Mouse (Mus musculus): ENCODE data around the gene Insr. TPM values are rescaled to one million over a fixed set of nuclear protein-coding genes. Genes with fewer than 3 reads are reported as not detected.
"Not testable (repeated sequence)": the region's sequence is repeated elsewhere in the genome, so short reads cannot be mapped to it uniquely, and the experiment has no call there.

The Insr gene
- polyA plus RNA-seq, 1 experiment from 2014 or later: 26.3 TPM

GRCm38 (mm10) chr8:3313417-3313816 lies 34.0 kb upstream of the Insr start:
- H3K36me3 ChIP-seq (replicated peaks; ENCODE audit: control insufficient read depth, insufficient read depth, low read depth, low read length); H3K27me3 ChIP-seq (ENCODE audit: control insufficient read depth, insufficient read depth, low read length); DNase-seq (ENCODE audit: low spot score); H3K4me2 ChIP-seq (ENCODE audit: low read depth, low read length); H3K4me3 ChIP-seq (ENCODE audit: low read depth, low read length); H3K9ac ChIP-seq (replicated peaks; ENCODE audit: low read length); H3K27ac ChIP-seq (replicated peaks; ENCODE audit: low read depth, low read length); H3K4me1 ChIP-seq (ENCODE audit: control insufficient read depth, insufficient read depth, low read length); H3K9me3 ChIP-seq (replicated peaks; ENCODE audit: control insufficient read depth, low read length); ATAC-seq (replicated peaks; ENCODE audit: insufficient number of reproducible peaks, low FRiP score, low TSS enrichment, low read depth): not testable (repeated sequence)
- WGBS: 94% methylated on average over 1 of the region's 1 CpGs

GRCm38 (mm10) chr8:3311482-3311881 lies 32.1 kb upstream of the Insr start:
- Histone ChIP-seq H3K27me3 (ENCODE audit: control insufficient read depth, insufficient read depth, low read length) (no peaks in the 10 kb centered on the region), H3K27ac (replicated peaks; ENCODE audit: low read depth, low read length) (no peak overlapping the region), H3K4me3 (ENCODE audit: low read depth, low read length) (no peak overlapping the region), H3K36me3 (replicated peaks; ENCODE audit: control insufficient read depth, insufficient read depth, low read depth, low read length) (no peaks in the 10 kb centered on the region), H3K4me2 (ENCODE audit: low read depth, low read length) (no peak overlapping the region), H3K9ac (replicated peaks; ENCODE audit: low read length) (no peak overlapping the region), H3K4me1 (ENCODE audit: control insufficient read depth, insufficient read depth, low read length) (no peaks in the 10 kb centered on the region), H3K9me3 (replicated peaks; ENCODE audit: control insufficient read depth, low read length) (no peaks in the 10 kb centered on the region)
- 70% methylated on average over 4 of the region's 4 CpGs for WGBS
- no peak for DNase-seq (ENCODE audit: low spot score)
- ATAC-seq (replicated peaks; ENCODE audit: insufficient number of reproducible peaks, low FRiP score, low TSS enrichment, low read depth): no peak

- no peak overlapping the region for H3K27ac ChIP-seq (replicated peaks; ENCODE audit: low read depth, low read length)
- no peak overlapping the region for H3K4me2 ChIP-seq (ENCODE audit: low read depth, low read length)
- ATAC-seq (replicated peaks; ENCODE audit: insufficient number of reproducible peaks, low FRiP score, low TSS enrichment, low read depth): no peak
- no peaks in the 10 kb centered on the region for H3K4me1 ChIP-seq (ENCODE audit: control insufficient read depth, insufficient read depth, low read length)
- no peaks in the 10 kb centered on the region for H3K27me3 ChIP-seq (ENCODE audit: control insufficient read depth, insufficient read depth, low read length)
- H3K4me3 ChIP-seq (ENCODE audit: low read depth, low read length): no peak overlapping the region
- H3K9ac ChIP-seq (replicated peaks; ENCODE audit: low read length): no peak overlapping the region
- H3K36me3 ChIP-seq (replicated peaks; ENCODE audit: control insufficient read depth, insufficient read depth, low read depth, low read length): no peaks in the 10 kb centered on the region
- 88% methylated on average over 11 of the region's 11 CpGs for WGBS
- no peaks in the 10 kb centered on the region for H3K9me3 ChIP-seq (replicated peaks; ENCODE audit: control insufficient read depth, low read length)
- DNase-seq (ENCODE audit: low spot score): no peak
Observed at GRCm38 (mm10) chr8:3309636-3310035, 30.2 kb upstream of the Insr start.

GRCm38 (mm10) chr8:3308205-3308800 lies 28.9 kb upstream of the Insr start:
- not testable (repeated sequence) for DNase-seq (ENCODE audit: low spot score); H3K9ac ChIP-seq (replicated peaks; ENCODE audit: low read length); ATAC-seq (replicated peaks; ENCODE audit: insufficient number of reproducible peaks, low FRiP score, low TSS enrichment, low read depth); H3K9me3 ChIP-seq (replicated peaks; ENCODE audit: control insufficient read depth, low read length); H3K4me2 ChIP-seq (ENCODE audit: low read depth, low read length); H3K4me1 ChIP-seq (ENCODE audit: control insufficient read depth, insufficient read depth, low read length); H3K27ac ChIP-seq (replicated peaks; ENCODE audit: low read depth, low read length); H3K36me3 ChIP-seq (replicated peaks; ENCODE audit: control insufficient read depth, insufficient read depth, low read depth, low read length); H3K27me3 ChIP-seq (ENCODE audit: control insufficient read depth, insufficient read depth, low read length); H3K4me3 ChIP-seq (ENCODE audit: low read depth, low read length)
- WGBS: 92% methylated on average over 13 of the region's 13 CpGs

- 73% methylated on average over 2 of the region's 2 CpGs for WGBS
- no peak overlapping the region for H3K9ac ChIP-seq (replicated peaks; ENCODE audit: low read length)
Observed at GRCm38 (mm10) chr8:3302131-3302530, 22.7 kb upstream of the Insr start.

GRCm38 (mm10) chr8:3299322-3299721 lies 19.9 kb upstream of the Insr start:
- H3K4me1 ChIP-seq (ENCODE audit: control insufficient read depth, insufficient read depth, low read length): no peaks in the 10 kb centered on the region
- 81% methylated on average over 5 of the region's 5 CpGs for WGBS
- no peak overlapping the region for H3K4me2 ChIP-seq (ENCODE audit: low read depth, low read length)
- H3K4me3 ChIP-seq (ENCODE audit: low read depth, low read length): no peak overlapping the region
- no peaks in the 10 kb centered on the region for H3K36me3 ChIP-seq (replicated peaks; ENCODE audit: control insufficient read depth, insufficient read depth, low read depth, low read length)
- no peak overlapping the region for H3K9ac ChIP-seq (replicated peaks; ENCODE audit: low read length)
- no peak for DNase-seq (ENCODE audit: low spot score)
- no peaks in the 10 kb centered on the region; the same call in 1 of the 2 replicates for H3K9me3 ChIP-seq (replicated peaks; ENCODE audit: control insufficient read depth, low read length)
- H3K27ac ChIP-seq (replicated peaks; ENCODE audit: low read depth, low read length): no peak overlapping the region
- no peaks in the 10 kb centered on the region for H3K27me3 ChIP-seq (ENCODE audit: control insufficient read depth, insufficient read depth, low read length)
- no peak for ATAC-seq (replicated peaks; ENCODE audit: insufficient number of reproducible peaks, low FRiP score, low TSS enrichment, low read depth)

More at GRCm38 (mm10) chr8:3302131-3302530, 22.7 kb upstream of the Insr start:
- Histone ChIP-seq H3K4me2 (ENCODE audit: low read depth, low read length) (no peak overlapping the region), H3K9me3 (replicated peaks; ENCODE audit: control insufficient read depth, low read length) (no peaks in the 10 kb centered on the region), H3K4me1 (ENCODE audit: control insufficient read depth, insufficient read depth, low read length) (no peaks in the 10 kb centered on the region), H3K27ac (replicated peaks; ENCODE audit: low read depth, low read length) (no peak overlapping the region), H3K4me3 (ENCODE audit: low read depth, low read length) (no peak overlapping the region), H3K36me3 (replicated peaks; ENCODE audit: control insufficient read depth, insufficient read depth, low read depth, low read length) (no peaks in the 10 kb centered on the region), H3K27me3 (ENCODE audit: control insufficient read depth, insufficient read depth, low read length) (no peaks in the 10 kb centered on the region)
- no peak for DNase-seq (ENCODE audit: low spot score)
- no peak for ATAC-seq (replicated peaks; ENCODE audit: insufficient number of reproducible peaks, low FRiP score, low TSS enrichment, low read depth)

- ATAC-seq (replicated peaks; ENCODE audit: insufficient number of reproducible peaks, low FRiP score, low TSS enrichment, low read depth): no peak
- no peak overlapping the region for H3K9ac ChIP-seq (replicated peaks; ENCODE audit: low read length)
- no peaks in the 10 kb centered on the region for H3K4me1 ChIP-seq (ENCODE audit: control insufficient read depth, insufficient read depth, low read length)
- no peak overlapping the region for H3K27ac ChIP-seq (replicated peaks; ENCODE audit: low read depth, low read length)
- 36% methylated on average over 2 of the region's 2 CpGs for WGBS
- no peak for DNase-seq (ENCODE audit: low spot score)
- H3K4me3 ChIP-seq (ENCODE audit: low read depth, low read length): no peak overlapping the region
- no peaks in the 10 kb centered on the region for H3K36me3 ChIP-seq (replicated peaks; ENCODE audit: control insufficient read depth, insufficient read depth, low read depth, low read length)
- H3K4me2 ChIP-seq (ENCODE audit: low read depth, low read length): no peak overlapping the region
- H3K27me3 ChIP-seq (ENCODE audit: control insufficient read depth, insufficient read depth, low read length): no peaks in the 10 kb centered on the region
- no peaks in the 10 kb centered on the region; the same call in 1 of the 2 replicates for H3K9me3 ChIP-seq (replicated peaks; ENCODE audit: control insufficient read depth, low read length)
Observed at GRCm38 (mm10) chr8:3285824-3286223, 6.4 kb upstream of the Insr start.

GRCm38 (mm10) chr8:3284656-3285055 lies 5.2 kb upstream of the Insr start:
- WGBS: 83% methylated on average over 4 of the region's 4 CpGs
- Histone ChIP-seq H3K27me3 (ENCODE audit: control insufficient read depth, insufficient read depth, low read length) (no peaks in the 10 kb centered on the region), H3K4me3 (ENCODE audit: low read depth, low read length) (no peak overlapping the region), H3K9me3 (replicated peaks; ENCODE audit: control insufficient read depth, low read length) (no peaks in the 10 kb centered on the region; the same call in 1 of the 2 replicates), H3K4me1 (ENCODE audit: control insufficient read depth, insufficient read depth, low read length) (no peaks in the 10 kb centered on the region), H3K27ac (replicated peaks; ENCODE audit: low read depth, low read length) (no peak overlapping the region), H3K4me2 (ENCODE audit: low read depth, low read length) (no peak overlapping the region), H3K9ac (replicated peaks; ENCODE audit: low read length) (no peak overlapping the region), H3K36me3 (replicated peaks; ENCODE audit: control insufficient read depth, insufficient read depth, low read depth, low read length) (no peaks in the 10 kb centered on the region)
- DNase-seq (ENCODE audit: low spot score) (no peak), ATAC-seq (replicated peaks; ENCODE audit: insufficient number of reproducible peaks, low FRiP score, low TSS enrichment, low read depth) (no peak)

Measured in embryonic facial prominence, embryonic 11.5 days (tissue).